Mouse (Mus musculus): ENCODE measurements at regions not wholly inside any gene's neighbourhood (a gene's known extent, or its start where the extent isn't known, plus 50 kb on each side); places are given as distances from the start of the nearest gene placed in this dataset.

- peak; percentile 68 to 81 for ATAC-seq (replicated peaks in 1 of 2; ENCODE audit: insufficient read depth in 1 of 2, low FRiP score in 2 of 2, low TSS enrichment in 1 of 2, low read depth in 1 of 2, poor library complexity in 2 of 2, severe bottlenecking in 2 of 2)
These were observed 354.0 kb downstream of the Matn1 start for GRCm38 (mm10) chr4:131298011-131298674.

- no peak for ATAC-seq (replicated peaks in 1 of 2; ENCODE audit: insufficient read depth in 1 of 2, low FRiP score in 2 of 2, low TSS enrichment in 1 of 2, low read depth in 1 of 2, poor library complexity in 2 of 2, severe bottlenecking in 2 of 2)
These were observed 359.8 kb downstream of the Matn1 start for GRCm38 (mm10) chr4:131303936-131304335.

GRCm38 (mm10) chr4:131304361-131304777 is 360.2 kb downstream of the Matn1 start:
- no peak for ATAC-seq (replicated peaks in 1 of 2; ENCODE audit: insufficient read depth in 1 of 2, low FRiP score in 2 of 2, low TSS enrichment in 1 of 2, low read depth in 1 of 2, poor library complexity in 2 of 2, severe bottlenecking in 2 of 2)

GRCm38 (mm10) chr4:131314231-131314630 is 370.0 kb downstream of the Matn1 start:
- ATAC-seq (replicated peaks in 1 of 2; ENCODE audit: insufficient read depth in 1 of 2, low FRiP score in 2 of 2, low TSS enrichment in 1 of 2, low read depth in 1 of 2, poor library complexity in 2 of 2, severe bottlenecking in 2 of 2): no peak

GRCm38 (mm10) chr4:131316041-131316440 is 371.9 kb downstream of the Matn1 start:
- ATAC-seq (replicated peaks in 1 of 2; ENCODE audit: insufficient read depth in 1 of 2, low FRiP score in 2 of 2, low TSS enrichment in 1 of 2, low read depth in 1 of 2, poor library complexity in 2 of 2, severe bottlenecking in 2 of 2): no peak

GRCm38 (mm10) chr4:131322323-131322722 is 378.1 kb downstream of the Matn1 start:
- ATAC-seq (replicated peaks in 1 of 2; ENCODE audit: insufficient read depth in 1 of 2, low FRiP score in 2 of 2, low TSS enrichment in 1 of 2, low read depth in 1 of 2, poor library complexity in 2 of 2, severe bottlenecking in 2 of 2): no peak

- no peak for ATAC-seq (replicated peaks in 1 of 2; ENCODE audit: insufficient read depth in 1 of 2, low FRiP score in 2 of 2, low TSS enrichment in 1 of 2, low read depth in 1 of 2, poor library complexity in 2 of 2, severe bottlenecking in 2 of 2)
These were observed 380.3 kb downstream of the Matn1 start for GRCm38 (mm10) chr4:131324486-131324885.

GRCm38 (mm10) chr4:131325200-131325599 is 381.0 kb downstream of the Matn1 start:
- ATAC-seq (replicated peaks in 1 of 2; ENCODE audit: insufficient read depth in 1 of 2, low FRiP score in 2 of 2, low TSS enrichment in 1 of 2, low read depth in 1 of 2, poor library complexity in 2 of 2, severe bottlenecking in 2 of 2): no peak

- ATAC-seq (replicated peaks in 1 of 2; ENCODE audit: insufficient read depth in 1 of 2, low FRiP score in 2 of 2, low TSS enrichment in 1 of 2, low read depth in 1 of 2, poor library complexity in 2 of 2, severe bottlenecking in 2 of 2): no peak
These were observed 381.4 kb downstream of the Matn1 start for GRCm38 (mm10) chr4:131325609-131326008.

- no peak for ATAC-seq (replicated peaks in 1 of 2; ENCODE audit: insufficient read depth in 1 of 2, low FRiP score in 2 of 2, low TSS enrichment in 1 of 2, low read depth in 1 of 2, poor library complexity in 2 of 2, severe bottlenecking in 2 of 2)
These were observed 385.2 kb downstream of the Matn1 start for GRCm38 (mm10) chr4:131329398-131329797.

- ATAC-seq (replicated peaks in 1 of 2; ENCODE audit: insufficient read depth in 1 of 2, low FRiP score in 2 of 2, low TSS enrichment in 1 of 2, low read depth in 1 of 2, poor library complexity in 2 of 2, severe bottlenecking in 2 of 2): no peak
These were observed 387.5 kb downstream of the Matn1 start for GRCm38 (mm10) chr4:131331646-131332045.

GRCm38 (mm10) chr4:131336801-131337200 is 392.6 kb downstream of the Matn1 start:
- ATAC-seq (replicated peaks in 1 of 2; ENCODE audit: insufficient read depth in 1 of 2, low FRiP score in 2 of 2, low TSS enrichment in 1 of 2, low read depth in 1 of 2, poor library complexity in 2 of 2, severe bottlenecking in 2 of 2): no peak

GRCm38 (mm10) chr4:131340993-131341695 is 397.0 kb downstream of the Matn1 start:
- ATAC-seq (replicated peaks in 1 of 2; ENCODE audit: insufficient read depth in 1 of 2, low FRiP score in 2 of 2, low TSS enrichment in 1 of 2, low read depth in 1 of 2, poor library complexity in 2 of 2, severe bottlenecking in 2 of 2): no peak

- no peak for ATAC-seq (replicated peaks in 1 of 2; ENCODE audit: insufficient read depth in 1 of 2, low FRiP score in 2 of 2, low TSS enrichment in 1 of 2, low read depth in 1 of 2, poor library complexity in 2 of 2, severe bottlenecking in 2 of 2)
These were observed 402.5 kb downstream of the Matn1 start for GRCm38 (mm10) chr4:131346727-131347126.

GRCm38 (mm10) chr4:131350268-131350667 is 406.1 kb downstream of the Matn1 start:
- ATAC-seq (replicated peaks in 1 of 2; ENCODE audit: insufficient read depth in 1 of 2, low FRiP score in 2 of 2, low TSS enrichment in 1 of 2, low read depth in 1 of 2, poor library complexity in 2 of 2, severe bottlenecking in 2 of 2): no peak

- ATAC-seq (replicated peaks in 1 of 2; ENCODE audit: insufficient read depth in 1 of 2, low FRiP score in 2 of 2, low TSS enrichment in 1 of 2, low read depth in 1 of 2, poor library complexity in 2 of 2, severe bottlenecking in 2 of 2): no peak
These were observed 410.7 kb downstream of the Matn1 start for GRCm38 (mm10) chr4:131354908-131355307.

- no peak for ATAC-seq (replicated peaks in 1 of 2; ENCODE audit: insufficient read depth in 1 of 2, low FRiP score in 2 of 2, low TSS enrichment in 1 of 2, low read depth in 1 of 2, poor library complexity in 2 of 2, severe bottlenecking in 2 of 2)
These were observed 411.4 kb downstream of the Matn1 start for GRCm38 (mm10) chr4:131355526-131355991.

GRCm38 (mm10) chr4:131356316-131356715 is 412.1 kb downstream of the Matn1 start:
- no peak for ATAC-seq (replicated peaks in 1 of 2; ENCODE audit: insufficient read depth in 1 of 2, low FRiP score in 2 of 2, low TSS enrichment in 1 of 2, low read depth in 1 of 2, poor library complexity in 2 of 2, severe bottlenecking in 2 of 2)

- no peak for ATAC-seq (replicated peaks in 1 of 2; ENCODE audit: insufficient read depth in 1 of 2, low FRiP score in 2 of 2, low TSS enrichment in 1 of 2, low read depth in 1 of 2, poor library complexity in 2 of 2, severe bottlenecking in 2 of 2)
These were observed 418.8 kb downstream of the Matn1 start for GRCm38 (mm10) chr4:131363030-131363429.
